Mouse (Mus musculus): ENCODE results near the gene Flywch2.

GRCm38 (mm10) chr17:23737493-23738445, 48.1 kb downstream of the Flywch2 start:
- no peak for TF ChIP-seq CTCF (IDR thresholded peaks at IDR 0.05; ENCODE audit: low read depth, low read length)
- TF ChIP-seq POLR2A (IDR thresholded peaks at IDR 0.05; ENCODE audit: borderline replicate concordance, low read depth, low read length): no peak
